Mouse (Mus musculus) G1E-ER4 (cell line): Measurements from ENCODE around the gene Pdx1. TPM values are rescaled to one million over a fixed set of nuclear protein-coding genes. Genes with fewer than 3 reads are reported as not detected.

ENCODE experiments used
- GATA1 ChIP-seq: IDR thresholded peaks from one replicate; pipeline ENCODE4 v1.8.0; 2012; ENCODE audit warnings: low read length, inconsistent platforms
- polyA plus RNA-seq: library from polyadenylated mRNA; stranded (reverse); fragments of >175 nt; gene quantifications from 2 replicates; pipeline ENCODE4 v1.2.3, GENCODE M21; 2012

Pdx1 gene
- polyA plus RNA-seq, 1 experiment, result not detected

DNA sequence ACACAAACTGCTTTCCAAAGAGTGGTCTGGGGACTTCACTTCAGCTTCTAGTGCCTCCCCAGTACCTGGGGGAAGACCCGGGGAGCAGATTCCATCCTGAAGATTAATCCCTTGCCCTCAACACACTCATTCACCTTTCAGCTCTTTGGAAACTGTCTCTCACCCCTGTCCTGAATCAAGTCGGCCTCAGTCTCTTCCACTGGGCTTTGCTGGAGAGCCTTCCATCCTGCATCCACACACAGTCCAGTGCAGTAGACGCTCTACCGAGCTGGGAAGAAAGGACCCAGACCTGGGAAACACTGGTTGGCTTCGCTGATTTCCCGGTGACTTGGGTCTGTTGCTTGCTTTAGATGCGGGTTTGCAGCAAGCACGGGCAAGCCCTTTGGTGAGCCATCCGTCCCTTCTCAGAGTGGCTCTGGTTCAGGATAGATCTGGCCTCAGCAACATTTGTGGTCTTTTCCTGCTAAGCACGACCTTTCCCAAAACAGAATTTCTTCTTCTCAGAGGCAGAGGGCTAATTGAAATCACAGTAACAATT lies 3.1 kb downstream of the Pdx1 start:
- TF ChIP-seq GATA1, result no peak

- TF ChIP-seq GATA1, result no peak
These were observed 4.7 kb downstream of the Pdx1 start for GRCm38 (mm10) chr5:147274174-147275141.

DNA sequence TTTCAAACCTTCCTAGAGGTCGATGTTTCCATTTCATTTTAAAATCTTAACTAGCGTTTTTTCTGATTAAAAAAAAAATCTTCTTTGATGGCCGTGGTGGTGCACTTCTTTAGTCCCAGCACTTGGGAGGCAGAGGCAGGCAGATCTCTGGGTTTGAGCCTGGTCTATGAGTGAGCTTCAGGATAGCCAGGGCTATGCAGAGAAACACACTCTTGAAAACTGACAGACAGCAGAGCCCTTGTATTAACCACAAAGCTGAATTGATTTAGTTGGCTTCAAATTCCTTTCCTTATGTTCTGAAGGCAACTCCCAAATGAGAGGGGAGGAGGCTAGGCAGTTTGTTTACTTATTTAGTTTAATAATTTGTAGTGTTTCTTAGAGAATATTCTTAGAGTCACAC lies 6.0 kb downstream of the Pdx1 start:
- TF ChIP-seq GATA1, result no peak

- no peak for TF ChIP-seq GATA1
These were observed 7.2 kb downstream of the Pdx1 start for GRCm38 (mm10) chr5:147276701-147277546.

- TF ChIP-seq GATA1, result no peak
These were observed 7.8 kb downstream of the Pdx1 start for GRCm38 (mm10) chr5:147277547-147277925.

- no peak for TF ChIP-seq GATA1
These were observed 14.6 kb downstream of the Pdx1 start for GRCm38 (mm10) chr5:147284365-147284764.

- TF ChIP-seq GATA1, result no peak
These were observed 22.2 kb downstream of the Pdx1 start for GRCm38 (mm10) chr5:147291764-147292505.

DNA sequence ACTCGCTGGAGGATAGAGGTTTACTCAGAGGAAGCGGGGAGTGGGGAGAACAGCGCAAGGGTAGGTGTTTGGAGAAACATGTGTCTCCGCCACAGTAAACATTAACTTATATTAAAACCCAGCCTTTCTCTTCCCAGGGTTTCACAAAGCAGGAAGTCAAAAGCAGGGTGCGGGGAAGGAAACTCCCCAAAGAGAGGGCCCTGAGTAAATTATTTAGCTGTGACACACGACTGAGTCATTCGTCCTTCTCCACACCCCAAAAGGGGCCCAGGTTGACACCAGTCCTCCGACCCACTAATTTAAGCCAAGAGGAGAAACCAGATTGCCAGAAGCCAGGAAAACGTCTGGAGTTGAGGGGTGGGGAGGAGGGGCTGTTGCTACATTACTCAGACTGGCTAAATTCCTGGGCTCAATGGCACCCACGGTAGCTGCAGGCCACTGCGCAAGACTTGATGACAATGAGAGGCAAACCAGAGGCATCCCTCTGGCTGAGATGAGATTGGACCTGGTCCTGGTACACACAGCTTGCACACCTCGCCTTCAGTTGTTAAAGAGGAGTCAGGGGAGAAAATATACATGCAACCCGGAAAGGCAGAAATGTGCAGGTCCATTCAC lies 22.9 kb downstream of the Pdx1 start:
- no peak for TF ChIP-seq GATA1

GRCm38 (mm10) chr5:147293127-147293910 lies 23.6 kb downstream of the Pdx1 start:
- TF ChIP-seq GATA1, result no peak

DNA sequence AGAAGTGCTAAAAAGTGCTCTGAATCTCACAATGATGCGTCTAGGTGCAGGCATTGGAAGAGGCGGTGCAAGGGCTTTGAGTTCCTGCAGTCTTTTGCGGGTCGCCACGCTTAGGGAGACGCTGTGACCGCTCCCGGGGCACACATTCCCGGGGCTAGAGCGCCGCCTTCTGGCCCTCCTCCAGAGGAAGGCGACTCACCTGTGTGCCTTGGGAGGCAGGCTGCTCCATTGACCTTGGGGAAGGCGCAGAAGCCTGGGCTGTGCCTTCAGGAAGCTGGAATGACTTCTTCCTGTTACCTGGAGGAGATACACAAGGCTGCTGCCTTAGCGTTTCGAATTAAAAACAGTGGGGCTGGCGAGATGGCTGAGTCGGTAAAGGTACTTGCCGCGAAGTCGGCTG lies 24.4 kb downstream of the Pdx1 start:
- no peak for TF ChIP-seq GATA1

DNA sequence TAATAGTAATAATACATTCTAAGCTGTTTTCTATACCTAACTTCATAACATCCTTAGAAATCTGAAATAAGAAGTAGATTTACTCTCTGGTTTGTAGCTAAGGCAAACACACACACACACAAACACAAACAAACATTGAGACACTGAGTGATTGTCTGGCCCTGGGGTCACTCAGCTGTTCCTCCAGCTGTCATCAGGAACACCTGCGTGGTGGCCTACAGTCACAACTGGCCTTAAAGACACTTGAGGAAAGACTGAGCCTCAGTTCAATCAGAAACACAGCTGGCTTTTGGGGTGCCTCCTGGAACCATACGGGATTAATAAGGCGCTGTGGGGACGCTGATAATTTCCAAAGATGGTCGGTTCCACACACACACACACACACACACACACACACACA lies 27.5 kb downstream of the Pdx1 start:
- TF ChIP-seq GATA1, result no peak

GRCm38 (mm10) chr5:147299255-147300000 lies 29.7 kb downstream of the Pdx1 start:
- TF ChIP-seq GATA1, result no peak

DNA sequence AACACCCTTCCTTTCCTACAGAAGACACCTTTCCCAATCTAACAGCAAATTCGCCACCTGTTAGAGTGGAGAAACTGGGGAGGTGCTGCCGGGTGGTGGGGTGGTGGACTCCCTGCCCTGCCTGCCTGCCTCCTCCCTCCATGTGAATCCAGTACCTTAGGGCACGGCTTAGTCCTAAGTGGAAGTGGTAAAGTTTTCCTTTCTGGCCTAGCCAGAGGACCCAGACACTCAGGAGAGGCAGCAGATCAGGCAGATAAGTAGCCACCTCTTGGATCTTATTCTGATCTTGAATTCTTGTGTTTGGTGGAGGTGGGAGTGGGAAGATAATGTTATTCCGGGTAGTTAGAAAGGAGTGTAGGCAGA lies 30.2 kb downstream of the Pdx1 start:
- TF ChIP-seq GATA1, result no peak
